Mouse (Mus musculus): ENCODE measurements around the gene Dynll2.

Gene Dynll2

GRCm38 (mm10) chr11:87986831-87987793, at the start of gene Dynll2:
Gene Dynll2, minus strand, starts transcription at chr11:87987533.
- peak; percentile 78 to 79 for DNase-seq (ENCODE audit: low spot score in 2 of 2)

GRCm38 (mm10) chr11:88036761-88037251, 49.5 kb upstream of the Dynll2 start:
- no peak for DNase-seq (ENCODE audit: low spot score in 2 of 2)

GRCm38 (mm10) chr11:88035970-88036369, 48.6 kb upstream of the Dynll2 start:
- no peak for DNase-seq (ENCODE audit: low spot score in 2 of 2)

- DNase-seq (ENCODE audit: low spot score in 2 of 2) = no peak
Measured at GRCm38 (mm10) chr11:88031753-88032152, 44.4 kb upstream of the Dynll2 start.

- DNase-seq (ENCODE audit: low spot score in 2 of 2) = no peak
Measured at GRCm38 (mm10) chr11:88030836-88031235, 43.5 kb upstream of the Dynll2 start.

- DNase-seq (ENCODE audit: low spot score in 2 of 2) = no peak
Measured at GRCm38 (mm10) chr11:88030219-88030618, 42.9 kb upstream of the Dynll2 start.

GRCm38 (mm10) chr11:88028193-88028684, 40.9 kb upstream of the Dynll2 start:
- DNase-seq (ENCODE audit: low spot score in 2 of 2) = no peak

- no peak for DNase-seq (ENCODE audit: low spot score in 2 of 2)
Measured at GRCm38 (mm10) chr11:88027391-88028035, 40.2 kb upstream of the Dynll2 start.

- no peak for DNase-seq (ENCODE audit: low spot score in 2 of 2)
Measured at GRCm38 (mm10) chr11:88023933-88024332, 36.6 kb upstream of the Dynll2 start.

- no peak for DNase-seq (ENCODE audit: low spot score in 2 of 2)
Measured at GRCm38 (mm10) chr11:88015795-88016194, 28.5 kb upstream of the Dynll2 start.

- DNase-seq (ENCODE audit: low spot score in 2 of 2) = no peak
Measured at GRCm38 (mm10) chr11:88015161-88015560, 27.8 kb upstream of the Dynll2 start.

- DNase-seq (ENCODE audit: low spot score in 2 of 2) = no peak
Measured at GRCm38 (mm10) chr11:88013632-88014031, 26.3 kb upstream of the Dynll2 start.

- DNase-seq (ENCODE audit: low spot score in 2 of 2) = no peak
Measured at GRCm38 (mm10) chr11:88012621-88013244, 25.4 kb upstream of the Dynll2 start.

- DNase-seq (ENCODE audit: low spot score in 2 of 2) = no peak
Measured at GRCm38 (mm10) chr11:88011914-88012419, 24.6 kb upstream of the Dynll2 start.

- no peak for DNase-seq (ENCODE audit: low spot score in 2 of 2)
Measured at GRCm38 (mm10) chr11:88011208-88011913, 24.0 kb upstream of the Dynll2 start.

GRCm38 (mm10) chr11:88009542-88010190, 22.3 kb upstream of the Dynll2 start:
- DNase-seq (ENCODE audit: low spot score in 2 of 2) = no peak

GRCm38 (mm10) chr11:88008641-88009040, 21.3 kb upstream of the Dynll2 start:
- DNase-seq (ENCODE audit: low spot score in 2 of 2) = no peak

- no peak for DNase-seq (ENCODE audit: low spot score in 2 of 2)
Measured at GRCm38 (mm10) chr11:88004123-88004522, 16.8 kb upstream of the Dynll2 start.

- DNase-seq (ENCODE audit: low spot score in 2 of 2) = peak in 1 of 2 experiments; percentile 15
Measured at GRCm38 (mm10) chr11:88002738-88003137, 15.4 kb upstream of the Dynll2 start.

GRCm38 (mm10) chr11:87999751-88000150, 12.4 kb upstream of the Dynll2 start:
- DNase-seq (ENCODE audit: low spot score in 2 of 2) = no peak

- no peak for DNase-seq (ENCODE audit: low spot score in 2 of 2)
Measured at GRCm38 (mm10) chr11:87991806-87992205, 4.5 kb upstream of the Dynll2 start.

Data from urinary bladder, adult 18-20 months (tissue).